Mouse (Mus musculus): ENCODE data around the gene Bex1.
A peak's percentile ranks its signal among the peaks of the same experiment; 100 is the strongest.

The Bex1 gene

GRCm38 (mm10) chrX:136172118-136172551, 43.2 kb downstream of the Bex1 start, which contains the start of gene Tceal8:
Tceal8 (minus strand) TSS chrX:136172342.
- DNase-seq (ENCODE audit: low spot score in 2 of 2), result peak; percentile 53 to 69

GRCm38 (mm10) chrX:136171189-136172117, 43.9 kb downstream of the Bex1 start:
- peak in 1 of 2 experiments; percentile 18 for DNase-seq (ENCODE audit: low spot score in 2 of 2)

GRCm38 (mm10) chrX:136170625-136171024, 44.7 kb downstream of the Bex1 start:
- no peak for DNase-seq (ENCODE audit: low spot score in 2 of 2)

Measured in spleen, postnatal 4 days (tissue).